In the genomic region with DNA sequence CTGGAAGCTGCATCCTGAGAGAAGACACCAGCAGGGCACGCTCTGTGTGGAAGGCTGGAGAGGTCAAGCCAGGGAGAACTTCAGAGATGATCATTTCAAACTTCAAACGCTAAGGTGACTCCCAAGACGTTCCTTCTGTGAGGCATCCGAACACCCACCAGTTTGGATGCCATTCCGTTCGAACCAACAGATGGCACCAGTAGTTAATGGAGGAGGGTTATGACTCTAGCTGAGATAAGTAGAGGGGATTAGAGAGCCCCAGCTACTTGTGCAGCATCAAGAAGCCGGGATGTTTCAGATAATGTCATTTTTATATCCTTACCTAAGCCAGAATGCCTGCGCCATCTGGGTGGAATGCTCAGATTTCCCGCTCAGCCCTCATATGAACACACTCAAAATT, we compare ENCODE assay signal across 9 mouse cellular contexts.
A peak's percentile ranks its signal among the peaks of the same experiment; 100 is the strongest.
DNase-seq lines count a peak whose midpoint lies in the region; ATAC-seq and TF ChIP-seq lines count a peak whose summit lies in the region.
"Had no signal": no experiment of that assay in that cellular context is flagged by ENCODE, and none has a peak within 500 bp of the region (broad histone marks: within the 10 kb centered on the region; RNA-seq: fewer than 3 reads in every experiment).

No protein-coding gene starts in this region.

- 53% methylated on average over 9 of the region's 9 CpGs for WGBS in hindbrain, embryonic 15.5 days
- 70% methylated on average over 9 of the region's 9 CpGs for WGBS in hindbrain, embryonic 12.5 days
- WGBS in midbrain, embryonic 13.5 days = 54% methylated on average over 9 of the region's 9 CpGs

- H3K36me3 ChIP-seq in hindbrain, embryonic 15.5 days = no peaks in the 10 kb centered on the region
- no peaks in the 10 kb centered on the region for H3K36me3 ChIP-seq in hindbrain, embryonic 12.5 days
- H3K36me3 ChIP-seq in midbrain, embryonic 13.5 days = no peaks in the 10 kb centered on the region

- no peak for TF ChIP-seq POLR2A in embryonic fibroblast, embryonic 13.5 days (IDR thresholded peaks at IDR 0.05; ENCODE audit: low read depth, low read length)

- H3K4me2 ChIP-seq in hindbrain, embryonic 15.5 days = no peak overlapping the region
- no peak overlapping the region for H3K4me2 ChIP-seq in hindbrain, embryonic 12.5 days (replicated peaks)
- H3K4me2 ChIP-seq in midbrain, embryonic 13.5 days (replicated peaks) = no peak overlapping the region

- ATAC-seq in hindbrain, embryonic 15.5 days (ENCODE audit: low FRiP score, low read depth) = 0 out of 2 replicates have a peak, but pooled peaks have one; percentile 59
- ATAC-seq in hindbrain, embryonic 12.5 days (ENCODE audit: low FRiP score) = no peak
- peak; percentile 62 for ATAC-seq in midbrain, embryonic 13.5 days

- H3K27me3 ChIP-seq in hindbrain, embryonic 15.5 days = no peaks in the 10 kb centered on the region
- H3K27me3 ChIP-seq in hindbrain, embryonic 12.5 days = no peaks in the 10 kb centered on the region
- no peaks in the 10 kb centered on the region for H3K27me3 ChIP-seq in midbrain, embryonic 13.5 days

- no peak overlapping the region for H3K9ac ChIP-seq in hindbrain, embryonic 15.5 days
- H3K9ac ChIP-seq in hindbrain, embryonic 12.5 days = no peak overlapping the region
- H3K9ac ChIP-seq in midbrain, embryonic 13.5 days (replicated peaks) = no peak overlapping the region

- H3K4me3 ChIP-seq in hindbrain, embryonic 15.5 days = no peak overlapping the region
- H3K4me3 ChIP-seq in hindbrain, embryonic 12.5 days = no peak overlapping the region
- H3K4me3 ChIP-seq in embryonic fibroblast, embryonic 13.5 days (ENCODE audit: insufficient read depth, low read length) = no peak overlapping the region
- H3K4me3 ChIP-seq in midbrain, embryonic 13.5 days (replicated peaks) = no peak overlapping the region

- H3K4me1 ChIP-seq in hindbrain, embryonic 15.5 days (replicated peaks) = no peaks in the 10 kb centered on the region
- no peaks in the 10 kb centered on the region for H3K4me1 ChIP-seq in hindbrain, embryonic 12.5 days
- no peaks in the 10 kb centered on the region for H3K4me1 ChIP-seq in embryonic fibroblast, embryonic 13.5 days (ENCODE audit: control insufficient read depth, insufficient read depth, low read length)
- H3K4me1 ChIP-seq in midbrain, embryonic 13.5 days (replicated peaks) = no peaks in the 10 kb centered on the region

- no peak overlapping the region for H3K27ac ChIP-seq in hindbrain, embryonic 15.5 days (replicated peaks)
- H3K27ac ChIP-seq in hindbrain, embryonic 12.5 days = no peak overlapping the region
- H3K27ac ChIP-seq in embryonic fibroblast, embryonic 13.5 days (ENCODE audit: insufficient read depth, low read length) = no peak overlapping the region
- H3K27ac ChIP-seq in midbrain, embryonic 13.5 days = no peak overlapping the region

- DNase-seq in ZHBTc4 (ENCODE audit: low read depth, low spot score) (peak; percentile 15), MN1 (ENCODE audit: low spot score) (no peak)
- DNase-seq in heart, adult 18-20 months = no peak
- no peak for DNase-seq in gastrocnemius, postnatal 4 days (ENCODE audit: low spot score in 2 of 2)
- DNase-seq: heart, adult 11 months had no signal

- H3K9me3 ChIP-seq in hindbrain, embryonic 15.5 days = no peaks in the 10 kb centered on the region
- no peaks in the 10 kb centered on the region for H3K9me3 ChIP-seq in hindbrain, embryonic 12.5 days (replicated peaks)
- no peaks in the 10 kb centered on the region for H3K9me3 ChIP-seq in midbrain, embryonic 13.5 days

- TF ChIP-seq CTCF in embryonic fibroblast, embryonic 13.5 days (IDR thresholded peaks at IDR 0.05; ENCODE audit: borderline replicate concordance, insufficient read depth, low read length) = peak; percentile 18; the same call in 1 of the 2 replicates
